Mouse (Mus musculus) C2C12 (cell line): ENCODE results near the gene Mpdz. TPM values are rescaled to one million over a fixed set of nuclear protein-coding genes. Genes with fewer than 3 reads are reported as not detected.

ENCODE experiments used
- H3K27me3 ChIP-seq: one replicate; pipeline ENCODE4 v1.6.1; 2011; ENCODE audit not compliant: control insufficient read depth, insufficient read depth, insufficient read length
- H3K36me3 ChIP-seq: one replicate; pipeline ENCODE4 v1.6.1; 2011; ENCODE audit not compliant: control insufficient read depth, insufficient read depth
- H3K4me3 ChIP-seq: one replicate; pipeline ENCODE4 v1.5.1; 2011; ENCODE audit warnings: mild to moderate bottlenecking, control low read depth; ENCODE audit not compliant: poor library complexity, insufficient read depth, severe bottlenecking
- H3K79me2 ChIP-seq: one replicate; pipeline ENCODE4 v1.6.1; 2011; ENCODE audit not compliant: control insufficient read depth, insufficient read depth
- H3K79me3 ChIP-seq: one replicate; pipeline ENCODE4 v1.6.1; 2011; ENCODE audit warnings: low read depth, control low read depth
- H3ac ChIP-seq: one replicate; pipeline ENCODE3; 2011; ENCODE audit warnings: low read depth; ENCODE audit not compliant: control insufficient read depth, insufficient read length
- CEBPB ChIP-seq: IDR thresholded peaks from one replicate; pipeline ENCODE4 v1.6.1; 2011; ENCODE audit warnings: low read depth, mild to moderate bottlenecking, control low read depth, moderate library complexity
- CTCF ChIP-seq: IDR thresholded peaks from one replicate; pipeline ENCODE4 v1.5.1; 2011; ENCODE audit not compliant: control insufficient read depth, insufficient read depth, insufficient read length
- FOSL1 ChIP-seq: IDR thresholded peaks from one replicate; pipeline ENCODE4 v1.8.0; 2011; ENCODE audit warnings: mild to moderate bottlenecking, low read length; ENCODE audit not compliant: poor library complexity, insufficient read depth, severe bottlenecking
- MAX ChIP-seq: IDR thresholded peaks from one replicate; pipeline ENCODE4 v1.6.1; 2011; ENCODE audit warnings: mild to moderate bottlenecking, control low read depth
- MYOD1 ChIP-seq: IDR thresholded peaks from one replicate; pipeline ENCODE4 v1.6.1; 2011; ENCODE audit warnings: low read depth; ENCODE audit not compliant: control insufficient read depth, insufficient read length
- MYOG ChIP-seq: IDR thresholded peaks from one replicate; pipeline ENCODE4 v1.6.1; 2011; ENCODE audit not compliant: control insufficient read depth, insufficient read length; ENCODE audit errors: extremely low read depth
- USF1 ChIP-seq: IDR thresholded peaks from one replicate; pipeline ENCODE4 v1.6.1; 2011; ENCODE audit warnings: low read depth, mild to moderate bottlenecking, control low read depth, moderate library complexity
- polyA plus RNA-seq: library from polyadenylated mRNA; unstranded; fragments of >200 nt; fragmentation: generic; extraction: Trizol; gene quantifications from one replicate; pipeline ENCODE4 v1.2.1, GENCODE M21; 2012; ENCODE audit warnings: missing spikeins

Gene Mpdz
- polyA plus RNA-seq, 1 experiment = 13.4 TPM

GRCm38 (mm10) chr4:81443566-81443965, 951 bp upstream of the Mpdz start:
- no peaks in the 10 kb centered on the region for H3K36me3 ChIP-seq
- H3K79me3 ChIP-seq = peaks cover 5% of the 10 kb centered on the region
- no peak overlapping the region for H3ac ChIP-seq
- TF ChIP-seq CTCF (no peak), USF1 (no peak), FOSL1 (no peak), MYOD1 (no peak), MYOG (no peak), MAX (no peak), CEBPB (no peak)
- H3K4me3 ChIP-seq = no peak overlapping the region
- no peaks in the 10 kb centered on the region for H3K27me3 ChIP-seq
- H3K79me2 ChIP-seq = peaks cover 13% of the 10 kb centered on the region

GRCm38 (mm10) chr4:81433961-81434360, 8.7 kb downstream of the Mpdz start:
- no peak for TF ChIP-seq MYOG
- no peak for TF ChIP-seq FOSL1
- TF ChIP-seq CTCF = no peak
- TF ChIP-seq CEBPB = no peak
- TF ChIP-seq USF1 = no peak
- no peak for TF ChIP-seq MYOD1
- no peak for TF ChIP-seq MAX
- H3K79me3 ChIP-seq = peaks cover 17% of the 10 kb centered on the region
- H3ac ChIP-seq = no peak overlapping the region
- H3K4me3 ChIP-seq = no peak overlapping the region
- no peaks in the 10 kb centered on the region for H3K27me3 ChIP-seq
- no peaks in the 10 kb centered on the region for H3K36me3 ChIP-seq
- H3K79me2 ChIP-seq = peaks cover 62% of the 10 kb centered on the region

- Histone ChIP-seq H3K36me3 (no peaks in the 10 kb centered on the region), H3K79me3 (peaks cover 10% of the 10 kb centered on the region), H3ac (no peak overlapping the region), H3K79me2 (peaks cover 56% of the 10 kb centered on the region), H3K4me3 (no peak overlapping the region), H3K27me3 (no peaks in the 10 kb centered on the region)
- TF ChIP-seq MYOD1 = no peak
- no peak for TF ChIP-seq FOSL1
- no peak for TF ChIP-seq CEBPB
- no peak for TF ChIP-seq MAX
- TF ChIP-seq USF1 = no peak
- no peak for TF ChIP-seq MYOG
- no peak for TF ChIP-seq CTCF
Observed at GRCm38 (mm10) chr4:81430826-81431225, 11.8 kb downstream of the Mpdz start.

- peaks cover 6% of the 10 kb centered on the region for H3K79me3 ChIP-seq
- no peak for TF ChIP-seq USF1
- no peak for TF ChIP-seq MYOD1
- no peak for TF ChIP-seq CTCF
- TF ChIP-seq MAX = no peak
- no peak for TF ChIP-seq CEBPB
- TF ChIP-seq MYOG = no peak
- no peak for TF ChIP-seq FOSL1
- no peak overlapping the region for H3K4me3 ChIP-seq
- peaks cover 52% of the 10 kb centered on the region for H3K79me2 ChIP-seq
- no peak overlapping the region for H3ac ChIP-seq
- H3K36me3 ChIP-seq = no peaks in the 10 kb centered on the region
- no peaks in the 10 kb centered on the region for H3K27me3 ChIP-seq
Observed at GRCm38 (mm10) chr4:81430105-81430504, 12.5 kb downstream of the Mpdz start.

GRCm38 (mm10) chr4:81429670-81430069, 12.9 kb downstream of the Mpdz start:
- Histone ChIP-seq H3ac (no peak overlapping the region), H3K4me3 (no peak overlapping the region), H3K27me3 (no peaks in the 10 kb centered on the region), H3K79me2 (peaks cover 50% of the 10 kb centered on the region), H3K36me3 (no peaks in the 10 kb centered on the region), H3K79me3 (peaks cover 5% of the 10 kb centered on the region)
- TF ChIP-seq MAX (no peak), MYOG (no peak), CTCF (no peak), CEBPB (no peak), MYOD1 (no peak), USF1 (no peak), FOSL1 (no peak)

GRCm38 (mm10) chr4:81423556-81423955, 19.1 kb downstream of the Mpdz start:
- H3K27me3 ChIP-seq = no peaks in the 10 kb centered on the region
- H3K36me3 ChIP-seq = peaks cover 9% of the 10 kb centered on the region
- H3K79me2 ChIP-seq = peaks cover 21% of the 10 kb centered on the region
- H3ac ChIP-seq = no peak overlapping the region
- TF ChIP-seq MYOD1 (no peak), CEBPB (no peak), MAX (no peak), MYOG (no peak), CTCF (no peak), USF1 (no peak), FOSL1 (no peak)
- H3K79me3 ChIP-seq = peaks cover 3% of the 10 kb centered on the region
- no peak overlapping the region for H3K4me3 ChIP-seq
